Mouse (Mus musculus): ENCODE data around the gene Gm13272. TPM values are rescaled to one million over a fixed set of nuclear protein-coding genes. Genes with fewer than 3 reads are reported as not detected.
"Not testable (repeated sequence)": the region's sequence is repeated elsewhere in the genome, so short reads cannot be mapped to it uniquely, and the experiment has no call there.

Gm13272 gene
- total and polyA plus RNA-seq, 3 experiments, result not detected

DNA sequence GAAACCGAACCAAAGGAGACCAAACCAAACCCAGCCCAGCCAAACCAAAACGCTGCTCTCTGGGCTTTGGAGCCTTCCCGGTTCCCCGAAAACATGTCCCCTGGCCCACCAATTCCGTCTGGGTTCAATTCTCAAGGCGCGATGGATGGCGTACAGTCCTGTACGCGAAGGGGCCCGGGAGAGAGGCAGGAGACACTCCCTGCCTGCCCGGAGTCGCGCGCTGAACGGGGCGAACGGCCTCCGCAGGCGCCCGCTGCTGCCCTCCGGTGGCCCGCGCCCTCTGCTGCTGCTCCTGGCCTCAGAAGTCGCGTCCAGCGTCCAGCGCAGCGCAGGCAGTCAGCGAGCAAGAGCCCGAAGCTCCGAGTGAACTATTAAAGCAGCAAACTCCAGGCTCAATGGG, 6.1 kb upstream of the Gm13272 start, which contains the start of gene Gm13290:
Gm13290 (plus strand) TSS at position 301 of the 400 bp plus-strand sequence.
- ATAC-seq (ENCODE audit: extremely low read depth, insufficient number of reproducible peaks, low FRiP score, poor library complexity, severe bottlenecking); H3K4me3 ChIP-seq (ENCODE audit: low read depth, low read length); DNase-seq (ENCODE audit: low spot score); H3K36me3 ChIP-seq (replicated peaks); H3K27me3 ChIP-seq (ENCODE audit: insufficient read depth, low read length); H3K4me1 ChIP-seq (ENCODE audit: insufficient read depth, low read depth, low read length); H3K9me3 ChIP-seq (replicated peaks): not testable (repeated sequence)

DNA sequence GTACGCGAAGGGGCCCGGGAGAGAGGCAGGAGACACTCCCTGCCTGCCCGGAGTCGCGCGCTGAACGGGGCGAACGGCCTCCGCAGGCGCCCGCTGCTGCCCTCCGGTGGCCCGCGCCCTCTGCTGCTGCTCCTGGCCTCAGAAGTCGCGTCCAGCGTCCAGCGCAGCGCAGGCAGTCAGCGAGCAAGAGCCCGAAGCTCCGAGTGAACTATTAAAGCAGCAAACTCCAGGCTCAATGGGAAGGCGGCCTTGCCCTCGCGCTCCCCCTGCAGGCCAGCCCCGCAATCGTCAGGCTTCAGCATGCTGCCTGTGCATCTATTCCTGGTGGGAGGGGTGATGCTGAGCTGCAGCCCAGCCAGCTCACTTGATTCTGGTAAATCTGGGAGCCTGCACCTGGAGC, 3.0 kb upstream of the Gm13272 start, which contains the start of gene Gm13289:
Gm13289 (plus strand) TSS at position 301 of the 400 bp plus-strand sequence.
- not testable (repeated sequence) for H3K4me1 ChIP-seq (ENCODE audit: insufficient read depth, low read depth, low read length); H3K4me3 ChIP-seq (ENCODE audit: low read depth, low read length); H3K9me3 ChIP-seq (replicated peaks); ATAC-seq (ENCODE audit: extremely low read depth, insufficient number of reproducible peaks, low FRiP score, poor library complexity, severe bottlenecking); DNase-seq (ENCODE audit: low spot score); H3K27me3 ChIP-seq (ENCODE audit: insufficient read depth, low read length); H3K36me3 ChIP-seq (replicated peaks)

DNA sequence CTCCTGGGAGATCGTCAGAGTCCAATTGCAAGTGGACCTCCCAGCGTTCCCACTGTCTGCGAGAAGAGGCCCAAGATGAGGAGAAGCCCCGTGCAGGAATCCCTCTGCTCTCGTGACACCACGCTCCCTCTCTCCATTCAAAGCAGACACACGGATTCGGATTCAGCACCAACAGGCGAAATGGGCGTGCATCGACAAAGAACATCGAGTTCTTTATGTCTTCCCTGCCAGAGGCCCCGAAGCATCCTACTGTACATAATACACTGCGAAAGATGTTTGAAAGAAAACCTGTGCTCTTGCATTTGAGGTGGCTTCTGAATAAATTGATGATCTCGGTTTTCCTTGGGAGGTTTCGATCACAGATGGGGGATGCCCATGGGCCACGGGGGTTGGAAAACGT, 670 bp downstream of the Gm13272 start:
- H3K4me3 ChIP-seq (ENCODE audit: low read depth, low read length); H3K4me1 ChIP-seq (ENCODE audit: insufficient read depth, low read depth, low read length); DNase-seq (ENCODE audit: low spot score); H3K27me3 ChIP-seq (ENCODE audit: insufficient read depth, low read length); H3K9me3 ChIP-seq (replicated peaks); ATAC-seq (ENCODE audit: extremely low read depth, insufficient number of reproducible peaks, low FRiP score, poor library complexity, severe bottlenecking); H3K36me3 ChIP-seq (replicated peaks): not testable (repeated sequence)

DNA sequence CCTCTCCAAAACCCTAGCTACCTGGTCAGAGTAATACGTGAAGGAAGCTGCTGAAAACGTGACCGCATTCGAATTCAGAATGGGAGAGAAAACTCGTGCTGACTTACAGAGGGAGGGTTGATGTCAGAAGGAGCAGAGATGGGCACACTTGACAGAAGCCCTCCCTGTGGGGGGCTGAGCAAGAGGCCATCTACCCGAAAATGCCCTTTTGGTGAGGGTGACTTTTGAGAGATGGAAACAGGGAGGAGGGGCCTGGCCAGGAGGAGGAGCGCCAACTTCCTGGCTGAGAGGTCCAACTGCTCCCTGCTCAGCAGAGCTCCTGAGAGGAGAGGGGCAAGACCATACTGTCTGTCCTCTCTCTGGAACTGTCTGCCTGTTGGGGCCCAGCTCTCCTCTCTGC, 2.2 kb downstream of the Gm13272 start, which contains the start of gene Ifnz:
Ifnz (plus strand) TSS at position 301 of the 400 bp plus-strand sequence.
- not testable (repeated sequence) for ATAC-seq (ENCODE audit: extremely low read depth, insufficient number of reproducible peaks, low FRiP score, poor library complexity, severe bottlenecking); H3K4me1 ChIP-seq (ENCODE audit: insufficient read depth, low read depth, low read length); H3K27me3 ChIP-seq (ENCODE audit: insufficient read depth, low read length); H3K36me3 ChIP-seq (replicated peaks); DNase-seq (ENCODE audit: low spot score); H3K4me3 ChIP-seq (ENCODE audit: low read depth, low read length); H3K9me3 ChIP-seq (replicated peaks)

DNA sequence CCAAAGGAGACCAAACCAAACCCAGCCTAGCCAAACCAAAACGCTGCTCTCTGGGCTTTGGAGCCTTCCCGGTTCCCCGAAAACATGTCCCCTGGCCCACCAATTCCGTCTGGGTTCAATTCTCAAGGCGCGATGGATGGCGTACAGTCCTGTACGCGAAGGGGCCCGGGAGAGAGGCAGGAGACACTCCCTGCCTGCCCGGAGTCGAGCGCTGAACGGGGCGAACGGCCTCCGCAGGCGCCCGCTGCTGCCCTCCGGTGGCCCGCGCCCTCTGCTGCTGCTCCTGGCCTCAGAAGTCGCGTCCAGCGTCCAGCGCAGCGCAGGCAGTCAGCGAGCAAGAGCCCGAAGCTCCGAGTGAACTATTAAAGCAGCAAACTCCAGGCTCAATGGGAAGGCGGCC, 2.7 kb downstream of the Gm13272 start:
- H3K27me3 ChIP-seq (ENCODE audit: insufficient read depth, low read length); H3K9me3 ChIP-seq (replicated peaks); H3K4me3 ChIP-seq (ENCODE audit: low read depth, low read length); ATAC-seq (ENCODE audit: extremely low read depth, insufficient number of reproducible peaks, low FRiP score, poor library complexity, severe bottlenecking); H3K4me1 ChIP-seq (ENCODE audit: insufficient read depth, low read depth, low read length); DNase-seq (ENCODE audit: low spot score); H3K36me3 ChIP-seq (replicated peaks): not testable (repeated sequence)

DNA sequence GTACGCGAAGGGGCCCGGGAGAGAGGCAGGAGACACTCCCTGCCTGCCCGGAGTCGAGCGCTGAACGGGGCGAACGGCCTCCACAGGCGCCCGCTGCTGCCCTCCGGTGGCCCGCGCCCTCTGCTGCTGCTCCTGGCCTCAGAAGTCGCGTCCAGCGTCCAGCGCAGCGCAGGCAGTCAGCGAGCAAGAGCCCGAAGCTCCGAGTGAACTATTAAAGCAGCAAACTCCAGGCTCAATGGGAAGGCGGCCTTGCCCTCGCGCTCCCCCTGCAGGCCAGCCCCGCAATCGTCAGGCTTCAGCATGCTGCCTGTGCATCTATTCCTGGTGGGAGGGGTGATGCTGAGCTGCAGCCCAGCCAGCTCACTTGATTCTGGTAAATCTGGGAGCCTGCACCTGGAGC, 5.8 kb downstream of the Gm13272 start, which contains the start of gene Gm13276:
Gm13276 (plus strand) TSS at position 301 of the 400 bp plus-strand sequence.
- H3K27me3 ChIP-seq (ENCODE audit: insufficient read depth, low read length); H3K4me3 ChIP-seq (ENCODE audit: low read depth, low read length); H3K36me3 ChIP-seq (replicated peaks); H3K9me3 ChIP-seq (replicated peaks); ATAC-seq (ENCODE audit: extremely low read depth, insufficient number of reproducible peaks, low FRiP score, poor library complexity, severe bottlenecking); DNase-seq (ENCODE audit: low spot score); H3K4me1 ChIP-seq (ENCODE audit: insufficient read depth, low read depth, low read length): not testable (repeated sequence)

DNA sequence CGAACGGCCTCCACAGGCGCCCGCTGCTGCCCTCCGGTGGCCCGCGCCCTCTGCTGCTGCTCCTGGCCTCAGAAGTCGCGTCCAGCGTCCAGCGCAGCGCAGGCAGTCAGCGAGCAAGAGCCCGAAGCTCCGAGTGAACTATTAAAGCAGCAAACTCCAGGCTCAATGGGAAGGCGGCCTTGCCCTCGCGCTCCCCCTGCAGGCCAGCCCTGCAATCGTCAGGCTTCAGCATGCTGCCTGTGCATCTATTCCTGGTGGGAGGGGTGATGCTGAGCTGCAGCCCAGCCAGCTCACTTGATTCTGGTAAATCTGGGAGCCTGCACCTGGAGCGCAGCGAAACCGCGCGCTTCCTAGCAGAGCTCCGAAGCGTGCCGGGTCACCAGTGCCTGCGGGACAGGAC, 8.8 kb downstream of the Gm13272 start, which contains the start of gene Gm13277:
Gm13277 (plus strand) TSS at position 231 of the 400 bp plus-strand sequence.
- H3K27me3 ChIP-seq (ENCODE audit: insufficient read depth, low read length); H3K4me1 ChIP-seq (ENCODE audit: insufficient read depth, low read depth, low read length); H3K36me3 ChIP-seq (replicated peaks); DNase-seq (ENCODE audit: low spot score); ATAC-seq (ENCODE audit: extremely low read depth, insufficient number of reproducible peaks, low FRiP score, poor library complexity, severe bottlenecking); H3K4me3 ChIP-seq (ENCODE audit: low read depth, low read length); H3K9me3 ChIP-seq (replicated peaks): not testable (repeated sequence)

DNA sequence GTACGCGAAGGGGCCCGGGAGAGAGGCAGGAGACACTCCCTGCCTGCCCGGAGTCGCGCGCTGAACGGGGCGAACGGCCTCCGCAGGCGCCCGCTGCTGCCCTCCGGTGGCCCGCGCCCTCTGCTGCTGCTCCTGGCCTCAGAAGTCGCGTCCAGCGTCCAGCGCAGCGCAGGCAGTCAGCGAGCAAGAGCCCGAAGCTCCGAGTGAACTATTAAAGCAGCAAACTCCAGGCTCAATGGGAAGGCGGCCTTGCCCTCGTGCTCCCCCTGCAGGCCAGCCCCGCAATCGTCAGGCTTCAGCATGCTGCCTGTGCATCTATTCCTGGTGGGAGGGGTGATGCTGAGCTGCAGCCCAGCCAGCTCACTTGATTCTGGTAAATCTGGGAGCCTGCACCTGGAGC, 11.6 kb downstream of the Gm13272 start, which contains the start of gene Gm13278:
Gm13278 (plus strand) TSS at position 301 of the 400 bp plus-strand sequence.
- DNase-seq (ENCODE audit: low spot score); H3K9me3 ChIP-seq (replicated peaks); H3K27me3 ChIP-seq (ENCODE audit: insufficient read depth, low read length); H3K4me1 ChIP-seq (ENCODE audit: insufficient read depth, low read depth, low read length); H3K36me3 ChIP-seq (replicated peaks); H3K4me3 ChIP-seq (ENCODE audit: low read depth, low read length); ATAC-seq (ENCODE audit: extremely low read depth, insufficient number of reproducible peaks, low FRiP score, poor library complexity, severe bottlenecking): not testable (repeated sequence)

DNA sequence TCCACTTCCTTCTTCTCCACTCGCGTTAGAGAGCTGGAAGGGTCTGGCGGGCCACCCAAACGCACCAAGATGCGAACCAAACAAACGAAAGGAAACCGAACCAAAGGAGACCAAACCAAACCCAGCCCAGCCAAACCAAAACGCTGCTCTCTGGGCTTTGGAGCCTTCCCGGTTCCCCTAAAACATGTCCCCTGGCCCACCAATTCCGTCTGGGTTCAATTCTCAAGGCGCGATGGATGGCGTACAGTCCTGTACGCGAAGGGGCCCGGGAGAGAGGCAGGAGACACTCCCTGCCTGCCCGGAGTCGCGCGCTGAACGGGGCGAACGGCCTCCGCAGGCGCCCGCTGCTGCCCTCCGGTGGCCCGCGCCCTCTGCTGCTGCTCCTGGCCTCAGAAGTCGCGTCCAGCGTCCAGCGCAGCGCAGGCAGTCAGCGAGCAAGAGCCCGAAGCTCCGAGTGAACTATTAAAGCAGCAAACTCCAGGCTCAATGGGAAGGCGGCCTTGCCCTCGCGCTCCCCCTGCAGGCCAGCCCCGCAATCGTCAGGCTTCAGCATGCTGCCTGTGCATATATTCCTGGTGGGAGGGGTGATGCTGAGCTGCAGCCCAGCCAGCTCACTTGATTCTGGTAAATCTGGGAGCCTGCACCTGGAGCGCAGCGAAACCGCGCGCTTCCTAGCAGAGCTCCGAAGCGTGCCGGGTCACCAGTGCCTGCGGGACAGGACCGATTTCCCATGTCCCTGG, 14.5 kb downstream of the Gm13272 start, which contains the start of gene Gm13275:
Gm13275 (plus strand) TSS at position 552 of the 740 bp plus-strand sequence.
- H3K4me1 ChIP-seq (ENCODE audit: insufficient read depth, low read depth, low read length); H3K9me3 ChIP-seq (replicated peaks); H3K36me3 ChIP-seq (replicated peaks); H3K4me3 ChIP-seq (ENCODE audit: low read depth, low read length); ATAC-seq (ENCODE audit: extremely low read depth, insufficient number of reproducible peaks, low FRiP score, poor library complexity, severe bottlenecking); DNase-seq (ENCODE audit: low spot score); H3K27me3 ChIP-seq (ENCODE audit: insufficient read depth, low read length): not testable (repeated sequence)

DNA sequence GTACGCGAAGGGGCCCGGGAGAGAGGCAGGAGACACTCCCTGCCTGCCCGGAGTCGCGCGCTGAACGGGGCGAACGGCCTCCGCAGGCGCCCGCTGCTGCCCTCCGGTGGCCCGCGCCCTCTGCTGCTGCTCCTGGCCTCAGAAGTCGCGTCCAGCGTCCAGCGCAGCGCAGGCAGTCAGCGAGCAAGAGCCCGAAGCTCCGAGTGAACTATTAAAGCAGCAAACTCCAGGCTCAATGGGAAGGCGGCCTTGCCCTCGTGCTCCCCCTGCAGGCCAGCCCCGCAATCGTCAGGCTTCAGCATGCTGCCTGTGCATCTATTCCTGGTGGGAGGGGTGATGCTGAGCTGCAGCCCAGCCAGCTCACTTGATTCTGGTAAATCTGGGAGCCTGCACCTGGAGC, 17.4 kb downstream of the Gm13272 start, which contains the start of gene Gm13279:
Gm13279 (plus strand) TSS at position 301 of the 400 bp plus-strand sequence.
- DNase-seq (ENCODE audit: low spot score); H3K4me3 ChIP-seq (ENCODE audit: low read depth, low read length); ATAC-seq (ENCODE audit: extremely low read depth, insufficient number of reproducible peaks, low FRiP score, poor library complexity, severe bottlenecking); H3K4me1 ChIP-seq (ENCODE audit: insufficient read depth, low read depth, low read length); H3K27me3 ChIP-seq (ENCODE audit: insufficient read depth, low read length); H3K9me3 ChIP-seq (replicated peaks); H3K36me3 ChIP-seq (replicated peaks): not testable (repeated sequence)

DNA sequence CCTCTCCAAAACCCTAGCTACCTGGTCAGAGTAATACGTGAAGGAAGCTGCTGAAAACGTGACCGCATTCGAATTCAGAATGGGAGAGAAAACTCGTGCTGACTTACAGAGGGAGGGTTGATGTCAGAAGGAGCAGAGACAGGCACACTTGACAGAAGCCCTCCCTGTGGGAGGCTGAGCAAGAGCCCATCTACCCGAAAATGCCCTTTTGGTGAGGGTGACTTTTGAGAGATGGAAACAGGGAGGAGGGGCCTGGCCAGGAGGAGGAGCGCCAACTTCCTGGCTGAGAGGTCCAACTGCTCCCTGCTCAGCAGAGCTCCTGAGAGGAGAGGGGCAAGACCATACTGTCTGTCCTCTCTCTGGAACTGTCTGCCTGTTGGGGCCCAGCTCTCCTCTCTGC, 19.7 kb downstream of the Gm13272 start, which contains the start of gene Gm13285:
Gm13285 (plus strand) TSS at position 301 of the 400 bp plus-strand sequence.
- DNase-seq (ENCODE audit: low spot score); H3K27me3 ChIP-seq (ENCODE audit: insufficient read depth, low read length); ATAC-seq (ENCODE audit: extremely low read depth, insufficient number of reproducible peaks, low FRiP score, poor library complexity, severe bottlenecking); H3K36me3 ChIP-seq (replicated peaks); H3K4me3 ChIP-seq (ENCODE audit: low read depth, low read length); H3K4me1 ChIP-seq (ENCODE audit: insufficient read depth, low read depth, low read length); H3K9me3 ChIP-seq (replicated peaks): not testable (repeated sequence)

DNA sequence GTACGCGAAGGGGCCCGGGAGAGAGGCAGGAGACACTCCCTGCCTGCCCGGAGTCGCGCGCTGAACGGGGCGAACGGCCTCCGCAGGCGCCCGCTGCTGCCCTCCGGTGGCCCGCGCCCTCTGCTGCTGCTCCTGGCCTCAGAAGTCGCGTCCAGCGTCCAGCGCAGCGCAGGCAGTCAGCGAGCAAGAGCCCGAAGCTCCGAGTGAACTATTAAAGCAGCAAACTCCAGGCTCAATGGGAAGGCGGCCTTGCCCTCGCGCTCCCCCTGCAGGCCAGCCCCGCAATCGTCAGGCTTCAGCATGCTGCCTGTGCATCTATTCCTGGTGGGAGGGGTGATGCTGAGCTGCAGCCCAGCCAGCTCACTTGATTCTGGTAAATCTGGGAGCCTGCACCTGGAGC, 23.3 kb downstream of the Gm13272 start, which contains the start of gene Gm13287:
Gm13287 (plus strand) TSS at position 301 of the 400 bp plus-strand sequence.
- H3K4me1 ChIP-seq (ENCODE audit: insufficient read depth, low read depth, low read length); H3K4me3 ChIP-seq (ENCODE audit: low read depth, low read length); H3K9me3 ChIP-seq (replicated peaks); DNase-seq (ENCODE audit: low spot score); ATAC-seq (ENCODE audit: extremely low read depth, insufficient number of reproducible peaks, low FRiP score, poor library complexity, severe bottlenecking); H3K27me3 ChIP-seq (ENCODE audit: insufficient read depth, low read length); H3K36me3 ChIP-seq (replicated peaks): not testable (repeated sequence)
